Mouse (Mus musculus) C2C12 (cell line): Measurements from ENCODE around the gene Cd3eap. TPM values are rescaled to one million over a fixed set of nuclear protein-coding genes. Genes with fewer than 3 reads are reported as not detected.

Experiments
- H3K27me3 ChIP-seq: one replicate; pipeline ENCODE4 v1.6.1; 2011; ENCODE audit not compliant: control insufficient read depth, insufficient read depth, insufficient read length
- H3K36me3 ChIP-seq: one replicate; pipeline ENCODE4 v1.6.1; 2011; ENCODE audit not compliant: control insufficient read depth, insufficient read depth
- H3K4me3 ChIP-seq: one replicate; pipeline ENCODE4 v1.5.1; 2011; ENCODE audit warnings: mild to moderate bottlenecking, control low read depth; ENCODE audit not compliant: poor library complexity, insufficient read depth, severe bottlenecking
- H3K79me2 ChIP-seq: one replicate; pipeline ENCODE4 v1.6.1; 2011; ENCODE audit not compliant: control insufficient read depth, insufficient read depth
- H3K79me3 ChIP-seq: one replicate; pipeline ENCODE4 v1.6.1; 2011; ENCODE audit warnings: low read depth, control low read depth
- H3ac ChIP-seq: one replicate; pipeline ENCODE3; 2011; ENCODE audit warnings: low read depth; ENCODE audit not compliant: control insufficient read depth, insufficient read length
- CEBPB ChIP-seq: IDR thresholded peaks from one replicate; pipeline ENCODE4 v1.6.1; 2011; ENCODE audit warnings: low read depth, mild to moderate bottlenecking, control low read depth, moderate library complexity
- CTCF ChIP-seq: IDR thresholded peaks from one replicate; pipeline ENCODE4 v1.5.1; 2011; ENCODE audit not compliant: control insufficient read depth, insufficient read depth, insufficient read length
- FOSL1 ChIP-seq: IDR thresholded peaks from one replicate; pipeline ENCODE4 v1.8.0; 2011; ENCODE audit warnings: mild to moderate bottlenecking, low read length; ENCODE audit not compliant: poor library complexity, insufficient read depth, severe bottlenecking
- MAX ChIP-seq: IDR thresholded peaks from one replicate; pipeline ENCODE4 v1.6.1; 2011; ENCODE audit warnings: mild to moderate bottlenecking, control low read depth
- MYOD1 ChIP-seq: IDR thresholded peaks from one replicate; pipeline ENCODE4 v1.6.1; 2011; ENCODE audit warnings: low read depth; ENCODE audit not compliant: control insufficient read depth, insufficient read length
- MYOG ChIP-seq: IDR thresholded peaks from one replicate; pipeline ENCODE4 v1.6.1; 2011; ENCODE audit not compliant: control insufficient read depth, insufficient read length; ENCODE audit errors: extremely low read depth
- USF1 ChIP-seq: IDR thresholded peaks from one replicate; pipeline ENCODE4 v1.6.1; 2011; ENCODE audit warnings: low read depth, mild to moderate bottlenecking, control low read depth, moderate library complexity
- polyA plus RNA-seq: library from polyadenylated mRNA; unstranded; fragments of >200 nt; fragmentation: generic; extraction: Trizol; gene quantifications from one replicate; pipeline ENCODE4 v1.2.1, GENCODE M21; 2012; ENCODE audit warnings: missing spikeins

The Cd3eap gene
- polyA plus RNA-seq, 1 experiment: 25.6 TPM

- TF ChIP-seq USF1 (no peak), MYOD1 (no peak), MAX (no peak), FOSL1 (no peak), MYOG (no peak), CEBPB (no peak), CTCF (no peak)
- Histone ChIP-seq H3K36me3 (no peaks in the 10 kb centered on the region), H3ac (no peak overlapping the region), H3K4me3 (no peak overlapping the region), H3K79me2 (no peaks in the 10 kb centered on the region), H3K27me3 (no peaks in the 10 kb centered on the region), H3K79me3 (no peaks in the 10 kb centered on the region)
Observed at GRCm38 (mm10) chr7:19373367-19373766, 14.1 kb upstream of the Cd3eap start.

DNA sequence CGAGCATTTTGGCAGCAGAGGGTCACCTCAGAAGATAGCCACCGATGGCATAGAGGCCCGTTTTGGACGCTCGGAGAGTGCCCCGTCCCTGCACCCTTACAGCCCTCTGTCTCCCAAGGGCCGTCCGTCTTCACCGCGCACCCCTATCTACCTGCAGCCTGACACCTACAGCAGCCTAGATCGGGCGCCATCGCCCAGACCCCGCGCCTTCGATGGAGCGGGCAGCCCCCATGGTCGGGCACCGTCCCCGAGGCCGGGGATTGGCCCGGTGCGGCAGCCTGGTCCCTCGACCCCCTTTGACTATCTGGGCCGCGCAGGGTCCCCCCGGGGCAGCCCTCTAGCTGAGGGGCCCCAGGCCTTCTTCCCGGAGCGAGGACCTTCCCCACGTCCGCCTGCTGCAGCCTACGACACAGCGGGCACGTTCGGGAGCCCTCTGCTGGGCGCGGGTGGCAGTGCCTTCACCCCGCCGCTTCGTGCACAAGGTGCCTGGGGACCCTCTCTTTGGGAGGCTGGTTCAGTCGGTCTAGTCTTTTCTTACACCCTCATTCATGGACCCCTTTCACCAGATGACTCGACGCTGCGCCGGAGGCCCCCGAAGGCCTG, 10.6 kb upstream of the Cd3eap start:
- TF ChIP-seq MYOG (no peak), MAX (no peak), CTCF (peak; percentile 4)
- no peak overlapping the region for H3ac ChIP-seq
- peaks cover 9% of the 10 kb centered on the region for H3K79me2 ChIP-seq
- H3K27me3 ChIP-seq: no peaks in the 10 kb centered on the region
- H3K36me3 ChIP-seq: no peaks in the 10 kb centered on the region
- no peak overlapping the region for H3K4me3 ChIP-seq
- H3K79me3 ChIP-seq: no peaks in the 10 kb centered on the region

GRCm38 (mm10) chr7:19368380-19368779, 9.1 kb upstream of the Cd3eap start:
- Histone ChIP-seq H3K79me3 (no peaks in the 10 kb centered on the region), H3ac (no peak overlapping the region), H3K36me3 (no peaks in the 10 kb centered on the region), H3K27me3 (no peaks in the 10 kb centered on the region), H3K4me3 (no peak overlapping the region), H3K79me2 (peaks cover 11% of the 10 kb centered on the region)
- no peak for TF ChIP-seq USF1
- no peak for TF ChIP-seq MYOD1
- TF ChIP-seq CTCF: no peak
- no peak for TF ChIP-seq FOSL1
- TF ChIP-seq CEBPB: no peak
- no peak for TF ChIP-seq MYOG
- TF ChIP-seq MAX: no peak

GRCm38 (mm10) chr7:19365376-19365775, 6.1 kb upstream of the Cd3eap start:
- no peak overlapping the region for H3K4me3 ChIP-seq
- no peaks in the 10 kb centered on the region for H3K27me3 ChIP-seq
- H3K36me3 ChIP-seq: no peaks in the 10 kb centered on the region
- H3K79me2 ChIP-seq: peaks cover 21% of the 10 kb centered on the region
- H3K79me3 ChIP-seq: no peaks in the 10 kb centered on the region
- no peak overlapping the region for H3ac ChIP-seq
- TF ChIP-seq CTCF (no peak), MYOG (no peak), MAX (no peak), CEBPB (no peak), USF1 (no peak), MYOD1 (no peak), FOSL1 (no peak)

- Histone ChIP-seq H3K79me2 (peaks cover 25% of the 10 kb centered on the region), H3K79me3 (peaks cover 1% of the 10 kb centered on the region), H3K27me3 (no peaks in the 10 kb centered on the region), H3ac (no peak overlapping the region), H3K4me3 (no peak overlapping the region), H3K36me3 (no peaks in the 10 kb centered on the region)
- TF ChIP-seq CTCF (peak; percentile 84), MYOD1 (peak; percentile 18), CEBPB (no peak)
Observed at GRCm38 (mm10) chr7:19363881-19364280, 4.6 kb upstream of the Cd3eap start.

DNA sequence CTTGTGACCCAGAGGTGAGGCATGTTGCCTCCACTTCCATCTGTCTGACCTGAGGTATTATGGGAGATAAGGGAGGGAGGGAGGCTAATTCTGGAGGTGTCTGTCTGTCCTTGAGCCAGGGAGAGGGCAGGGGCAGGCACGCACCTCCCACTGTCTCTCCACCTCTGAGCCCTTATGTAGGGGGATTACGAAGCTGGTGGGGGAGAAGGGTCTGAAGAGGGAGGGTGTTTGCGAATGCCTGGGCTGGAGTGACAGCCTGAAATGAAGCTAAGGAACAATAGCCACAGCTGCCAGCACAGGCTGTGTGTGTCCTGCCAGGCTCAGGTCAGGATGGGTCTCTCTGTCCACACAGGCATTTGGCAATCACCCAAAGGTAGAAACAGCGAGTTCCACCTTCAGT, 3.0 kb upstream of the Cd3eap start:
- TF ChIP-seq CEBPB: no peak
- TF ChIP-seq USF1: no peak
- TF ChIP-seq MYOG: no peak
- no peak for TF ChIP-seq FOSL1
- TF ChIP-seq MAX: no peak
- TF ChIP-seq MYOD1: no peak
- TF ChIP-seq CTCF: no peak
- Histone ChIP-seq H3K4me3 (no peak overlapping the region), H3K79me2 (peaks cover 41% of the 10 kb centered on the region)

More for the DNA sequence above, 3.0 kb upstream of the Cd3eap start:
- H3K27me3 ChIP-seq: no peaks in the 10 kb centered on the region
- peaks cover 11% of the 10 kb centered on the region for H3K79me3 ChIP-seq
- no peak overlapping the region for H3ac ChIP-seq
- H3K36me3 ChIP-seq: no peaks in the 10 kb centered on the region
